Mouse (Mus musculus): ENCODE data around the gene Olfr1359.

The Olfr1359 gene

GRCm38 (mm10) chr13:21727948-21728572 lies 30.1 kb downstream of the Olfr1359 start:
- DNase-seq, result no peak

GRCm38 (mm10) chr13:21729544-21729943 lies 31.6 kb downstream of the Olfr1359 start:
- DNase-seq, result no peak

DNA sequence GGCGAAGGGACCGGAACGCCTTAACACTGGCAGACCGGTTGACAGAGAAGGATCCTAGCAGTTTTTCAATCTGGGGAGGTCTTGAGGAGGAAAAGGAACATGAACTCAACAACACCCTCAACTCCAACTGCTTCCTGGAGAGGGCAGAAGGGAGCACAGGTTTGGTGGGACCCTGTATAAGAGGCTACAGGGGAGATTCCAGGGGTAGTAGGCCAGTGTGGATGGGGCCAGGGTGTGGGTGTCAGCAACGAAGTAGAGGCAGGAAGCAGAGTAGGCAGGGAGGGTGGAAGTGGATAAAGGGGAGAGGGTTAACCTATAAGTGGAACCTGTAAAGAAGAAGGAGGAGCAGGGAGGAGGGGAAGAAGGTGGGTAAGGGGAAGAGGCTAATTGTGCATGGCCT lies 35.6 kb downstream of the Olfr1359 start:
- DNase-seq, result no peak

GRCm38 (mm10) chr13:21734010-21734905 lies 36.3 kb downstream of the Olfr1359 start:
- DNase-seq, result peak; percentile 70 to 80

DNA sequence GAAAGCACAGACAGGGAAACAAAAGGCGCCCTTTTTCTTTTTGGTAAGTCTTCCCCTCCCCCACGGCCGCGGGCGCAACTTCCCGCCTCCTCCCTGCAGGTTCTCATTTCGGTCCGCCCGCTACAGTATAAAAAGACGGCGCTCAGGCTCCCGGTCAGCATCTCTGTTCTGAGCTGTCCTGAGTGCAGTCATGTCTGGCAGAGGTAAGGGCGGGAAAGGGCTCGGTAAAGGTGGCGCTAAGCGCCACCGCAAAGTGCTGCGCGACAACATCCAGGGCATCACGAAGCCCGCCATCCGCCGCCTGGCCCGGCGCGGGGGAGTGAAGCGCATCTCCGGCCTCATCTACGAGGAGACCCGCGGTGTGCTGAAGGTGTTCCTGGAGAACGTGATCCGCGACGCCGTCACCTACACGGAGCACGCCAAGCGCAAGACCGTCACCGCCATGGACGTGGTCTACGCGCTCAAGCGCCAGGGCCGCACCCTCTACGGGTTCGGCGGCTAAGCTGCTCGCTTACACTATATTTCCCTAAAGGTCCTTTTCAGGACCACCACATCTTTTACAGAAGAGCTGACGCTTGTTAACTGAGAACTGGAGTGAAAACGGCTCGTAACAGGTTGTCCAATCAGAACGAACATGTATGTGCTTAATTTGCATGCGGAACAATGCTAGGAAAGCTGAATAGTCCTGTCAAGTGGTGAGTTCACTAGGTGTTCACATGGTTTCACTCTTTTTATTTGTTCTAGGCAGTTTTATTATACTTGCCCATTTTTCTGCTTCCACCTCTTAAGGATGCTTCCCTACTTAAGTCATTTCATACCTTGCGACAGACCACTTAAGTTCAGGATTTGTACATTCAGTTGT lies 37.2 kb downstream of the Olfr1359 start, which contains the start of gene Hist1h4j:
Gene Hist1h4j, plus strand, starts transcription at position 159 of the 862 bp plus-strand sequence.
- DNase-seq, result peak; percentile 80 to 84

GRCm38 (mm10) chr13:21745006-21745405 lies 47.1 kb downstream of the Olfr1359 start:
- DNase-seq, result no peak

DNA sequence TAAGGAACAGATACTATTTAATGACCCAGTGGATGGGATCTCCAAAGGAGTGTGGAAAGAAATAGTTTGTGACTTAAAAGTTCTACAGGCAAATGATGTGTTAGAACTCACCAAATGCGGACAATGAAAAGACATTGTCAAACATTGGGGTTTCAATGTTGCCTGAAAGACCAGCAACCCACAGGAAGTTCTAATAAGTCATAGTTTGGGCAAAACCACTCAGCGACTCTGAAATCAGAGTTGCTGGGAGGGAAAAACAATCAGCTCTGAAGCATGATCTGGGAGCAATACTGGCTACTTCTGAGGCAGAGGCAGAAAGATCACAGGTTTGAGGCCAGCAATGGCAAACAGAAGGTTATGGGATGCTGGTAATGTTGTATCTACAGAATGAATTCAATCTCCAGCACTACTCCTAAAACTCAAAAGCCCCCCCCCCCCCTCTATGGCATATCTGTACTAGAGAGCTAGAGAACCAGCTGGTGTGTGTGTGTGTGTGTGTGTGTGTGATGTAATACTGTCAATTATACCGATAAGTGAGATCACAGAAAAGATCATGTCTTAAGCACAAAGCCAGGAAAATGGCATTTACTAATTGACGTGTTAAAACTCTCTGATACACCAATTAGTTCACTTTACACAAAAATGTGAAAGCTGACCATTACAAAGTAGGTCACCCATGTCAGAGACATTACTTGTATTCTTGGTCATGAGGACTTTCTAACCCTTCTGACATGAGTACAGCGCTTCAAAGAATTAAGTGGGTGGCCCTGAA lies 51.7 kb downstream of the Olfr1359 start:
- DNase-seq, result no peak

- peak; percentile 95 for DNase-seq
These were observed 52.5 kb downstream of the Olfr1359 start, which contains the start of gene Hist1h4k for GRCm38 (mm10) chr13:21750159-21751017. Gene Hist1h4k, minus strand, starts transcription at chr13:21750505.

DNA sequence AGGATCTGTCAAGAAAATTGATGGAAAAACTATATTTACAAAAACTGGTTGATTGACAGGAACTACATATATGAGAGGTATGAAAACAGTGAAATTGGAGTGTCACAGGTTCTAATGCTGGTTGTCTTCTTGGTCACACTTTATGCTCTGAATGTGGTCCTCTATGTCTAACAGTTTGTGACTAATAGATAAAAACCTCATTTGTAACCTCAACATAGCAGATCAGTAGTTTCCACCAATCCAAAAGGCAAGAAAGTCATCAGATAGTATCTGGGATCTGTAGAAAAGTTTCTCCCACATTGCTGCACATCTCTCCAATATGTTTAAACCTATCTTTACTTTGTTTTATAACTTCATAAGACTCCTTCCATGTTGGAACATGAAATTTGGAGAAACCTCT lies 53.5 kb downstream of the Olfr1359 start:
- DNase-seq, result no peak

GRCm38 (mm10) chr13:21751827-21752226 lies 53.9 kb downstream of the Olfr1359 start:
- no peak for DNase-seq

DNA sequence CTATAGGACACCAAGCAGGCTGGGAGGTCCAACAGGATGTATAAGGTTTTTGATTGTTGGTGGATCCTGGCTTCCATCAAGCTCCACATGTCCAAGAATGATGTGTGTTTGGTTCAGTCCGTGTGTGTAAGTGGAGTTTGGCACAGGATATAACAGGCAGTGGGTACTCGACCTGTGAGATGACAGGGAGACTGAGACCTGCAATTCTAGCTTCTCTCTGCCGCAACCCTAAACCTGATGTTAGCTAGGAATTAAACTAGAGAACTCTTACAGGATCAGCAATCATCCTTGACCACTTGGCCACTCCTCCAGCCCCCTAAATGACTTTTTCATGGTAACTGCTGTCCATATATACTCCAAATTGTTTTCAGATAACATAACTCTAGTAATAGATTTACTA lies 54.4 kb downstream of the Olfr1359 start:
- no peak for DNase-seq

DNA sequence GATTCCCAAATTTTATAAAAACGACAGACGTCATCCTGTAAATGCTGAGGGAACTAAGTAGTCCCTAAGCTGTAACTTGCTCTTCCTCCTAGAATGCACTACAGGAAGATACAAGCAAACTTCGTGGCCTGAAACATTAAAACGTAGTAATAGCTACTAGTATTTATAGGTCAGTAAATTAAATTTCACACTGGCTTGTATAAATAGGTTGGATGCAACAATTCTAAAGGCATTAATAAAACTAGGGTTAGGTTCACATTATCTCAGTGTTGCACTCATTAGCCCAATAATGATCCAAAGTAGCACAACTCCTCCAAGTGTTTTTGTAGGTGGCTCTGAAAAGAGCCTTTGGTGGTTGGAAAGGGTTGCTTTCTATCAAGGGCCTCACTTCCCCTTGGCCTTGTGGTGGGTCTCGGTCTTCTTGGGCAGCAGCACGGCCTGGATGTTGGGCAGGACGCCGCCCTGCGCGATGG lies 55.2 kb downstream of the Olfr1359 start:
- DNase-seq, result no peak

DNA sequence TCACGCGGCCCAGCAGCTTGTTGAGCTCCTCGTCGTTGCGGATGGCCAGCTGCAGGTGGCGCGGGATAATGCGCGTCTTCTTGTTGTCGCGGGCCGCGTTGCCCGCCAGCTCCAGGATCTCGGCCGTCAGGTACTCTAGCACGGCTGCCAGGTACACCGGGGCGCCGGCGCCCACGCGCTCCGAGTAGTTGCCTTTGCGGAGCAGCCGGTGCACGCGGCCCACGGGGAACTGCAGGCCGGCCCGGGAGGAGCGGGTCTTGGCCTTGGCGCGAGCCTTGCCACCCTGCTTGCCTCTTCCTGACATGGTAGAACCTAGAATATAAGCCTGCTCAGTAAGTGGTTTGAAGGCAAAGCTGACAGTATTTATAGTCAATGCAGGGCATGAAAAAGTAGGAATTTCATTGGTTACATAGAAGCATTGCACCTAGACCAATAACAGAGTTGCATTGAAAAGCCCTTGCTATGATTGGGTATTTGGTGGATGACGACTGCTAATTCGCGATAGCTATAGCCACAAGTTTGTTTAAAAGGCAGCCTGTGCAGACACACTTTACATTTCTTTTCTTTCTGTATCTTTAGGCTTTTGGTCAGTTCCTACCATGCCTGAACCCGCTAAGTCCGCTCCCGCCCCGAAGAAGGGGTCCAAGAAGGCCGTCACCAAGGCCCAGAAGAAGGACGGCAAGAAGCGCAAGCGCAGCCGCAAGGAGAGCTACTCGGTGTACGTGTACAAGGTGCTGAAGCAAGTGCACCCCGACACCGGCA lies 55.8 kb downstream of the Olfr1359 start, which contains the start of the genes Hist1h2ak and Hist1h2bn:
Gene Hist1h2ak, minus strand, starts transcription at position 304 of the 762 bp plus-strand sequence.
Gene Hist1h2bn, plus strand, starts transcription at position 600 of the 762 bp plus-strand sequence.
- DNase-seq, result peak; percentile 67 to 70

DNA sequence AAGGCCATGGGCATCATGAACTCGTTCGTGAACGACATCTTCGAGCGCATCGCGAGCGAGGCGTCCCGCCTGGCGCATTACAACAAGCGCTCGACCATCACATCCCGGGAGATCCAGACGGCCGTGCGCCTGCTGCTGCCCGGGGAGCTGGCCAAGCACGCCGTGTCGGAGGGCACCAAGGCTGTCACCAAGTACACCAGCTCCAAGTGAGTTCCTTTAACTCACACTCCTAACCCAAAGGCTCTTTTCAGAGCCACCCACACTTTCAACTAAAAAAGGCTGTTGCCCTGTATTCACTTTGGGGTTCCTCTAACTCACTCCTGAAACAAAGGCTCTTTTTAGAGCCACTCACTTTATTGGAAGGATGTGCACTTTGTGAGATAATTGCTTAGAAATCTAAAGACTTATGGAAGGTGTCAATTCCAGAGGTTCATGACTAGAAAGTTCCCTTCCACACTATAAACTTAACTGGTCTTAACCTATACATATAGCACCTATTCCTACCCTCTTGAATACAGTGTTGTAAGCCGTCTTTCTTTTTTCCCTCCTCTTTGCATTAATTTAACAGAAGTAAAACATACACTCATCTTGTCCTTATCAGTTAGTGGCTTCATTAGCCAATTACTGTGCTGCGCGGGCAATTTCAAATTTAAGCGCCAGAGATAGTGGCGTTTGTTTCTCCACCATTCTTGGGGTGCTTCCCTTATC lies 56.5 kb downstream of the Olfr1359 start:
- DNase-seq, result peak in 1 of 2 experiments; percentile 42

DNA sequence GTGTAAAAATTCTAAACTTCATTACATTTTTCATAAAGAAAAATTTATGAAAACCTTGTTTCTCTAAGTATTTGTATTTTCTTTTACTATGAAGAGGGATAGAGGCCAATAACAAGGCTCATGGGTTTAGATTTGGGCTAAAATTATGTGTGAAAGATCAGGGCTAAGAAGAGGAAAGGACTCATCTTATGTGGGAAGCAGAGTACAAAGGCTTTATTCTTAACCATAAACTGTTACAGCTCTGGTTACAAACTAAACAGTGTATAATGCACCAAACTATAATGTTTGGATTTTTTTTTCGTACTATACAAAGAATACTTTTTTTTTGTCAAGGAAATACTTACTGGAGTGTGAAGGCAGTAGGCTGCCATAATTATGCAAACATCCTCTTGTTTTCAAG lies 57.8 kb downstream of the Olfr1359 start:
- no peak for DNase-seq
